Mouse (Mus musculus) liver, embryonic 14.5 days (tissue): Measurements from ENCODE around the gene 9230102O04Rik. TPM values are rescaled to one million over a fixed set of nuclear protein-coding genes. Genes with fewer than 3 reads are reported as not detected.
A peak's percentile ranks its signal among the peaks of the same experiment; 100 is the strongest.

ENCODE experiments used
- ATAC-seq: fragments of 200-750 bp; cut with Nextera tagmentation; 2 replicates; pipeline ENCODE4 v1.8.0; 2017; ENCODE audit warnings: moderate number of reproducible peaks, mild to moderate bottlenecking, moderate library complexity; ENCODE audit not compliant: insufficient read depth
- DNase-seq, 3 experiments: peaks; one replicate each; pipeline ENCODE4 v3.0.0-alpha.2; 2012 to 2013; ENCODE audit warnings: low read depth in 3 of 3, low spot score in 3 of 3
- H3K27ac ChIP-seq: fragments of 300-500 bp; sonication (generic); 2 replicates; pipeline ENCODE4 v1.5.1; 2014; ENCODE audit warnings: moderate library complexity, mild to moderate bottlenecking, control low read depth, inconsistent platforms
- H3K27me3 ChIP-seq: fragments of 300-500 bp; sonication (generic); 2 replicates; pipeline ENCODE4 v1.6.1; 2014; ENCODE audit warnings: mild to moderate bottlenecking, low read length, moderate library complexity; ENCODE audit not compliant: control insufficient read depth, insufficient read depth
- H3K36me3 ChIP-seq: fragments of 300-500 bp; sonication (generic); replicated peaks from 2 replicates; pipeline ENCODE4 v1.6.1; 2014; ENCODE audit warnings: low read depth; ENCODE audit not compliant: control insufficient read depth, insufficient read depth
- H3K4me1 ChIP-seq, 2 experiments: fragments of 200-500 bp in 1 of 2; fragments of 300-500 bp in 1 of 2; sonication (generic) in 1 of 2; replicated peaks; 2 replicates each; pipeline ENCODE4 v1.6.1; 2012 to 2014; ENCODE audit warnings: antibody characterized with exemption in 1 of 2, inconsistent platforms in 1 of 2, low read length in 1 of 2; ENCODE audit not compliant: control insufficient read depth in 2 of 2, insufficient read depth in 2 of 2
- H3K4me2 ChIP-seq: fragments of 300-500 bp; sonication (generic); 2 replicates; pipeline ENCODE4 v1.6.1; 2014; ENCODE audit warnings: low read depth, mild to moderate bottlenecking, control low read depth, moderate library complexity
- H3K4me3 ChIP-seq, 2 experiments: fragments of 200-500 bp in 1 of 2; fragments of 300-500 bp in 1 of 2; sonication (generic) in 1 of 2; 2 replicates each; pipeline ENCODE4 v1.5.1; 2012 to 2014; ENCODE audit warnings: low read depth in 2 of 2, low read length in 2 of 2, mild to moderate bottlenecking in 2 of 2, control low read depth in 1 of 2, inconsistent platforms in 1 of 2, moderate library complexity in 1 of 2; ENCODE audit not compliant: insufficient read depth in 1 of 2
- H3K9ac ChIP-seq: fragments of 300-500 bp; sonication (generic); replicated peaks from 2 replicates; pipeline ENCODE4 v1.6.1; 2014; ENCODE audit warnings: mild to moderate bottlenecking, control low read depth, moderate library complexity
- H3K9me3 ChIP-seq: fragments of 300-500 bp; sonication (generic); 2 replicates; pipeline ENCODE4 v1.6.1; 2016; ENCODE audit warnings: low read length, mixed read lengths; ENCODE audit not compliant: control insufficient read depth
- CTCF ChIP-seq: IDR thresholded peaks from 2 replicates; pipeline ENCODE4 v1.5.1; 2016; ENCODE audit warnings: antibody characterized with exemption, low read depth, control low read depth
- EP300 ChIP-seq: IDR thresholded peaks from 2 replicates; pipeline ENCODE4 v1.6.1; 2016; ENCODE audit warnings: antibody characterized with exemption, low read depth
- WGBS: fragments of 180-500 bp; shearing (Covaris S2); extraction: QIAGEN DNeasy Blood & Tissue Kit; methylation state at CpG from one replicate; pipeline ENCODE4 v1.1.7; 2014; ENCODE audit not compliant: insufficient replicate concordance; 5-methylcytosine and 5-hydroxymethylcytosine counted together
- polyA plus RNA-seq, 2 experiments: library from polyadenylated mRNA; depleted of rRNA in 1 of 2; stranded (reverse) in 1 of 2; unstranded in 1 of 2; fragments of >200 nt; fragmentation: Nextera tagmentation in 1 of 2; extraction: Ambion mirVana in 1 of 2; gene quantifications; 2 replicates each; pipeline versions ENCODE4 v1.2.1 to v1.2.3; 2012 to 2014

9230102O04Rik gene
- polyA plus RNA-seq, 2 experiments, result not detected

DNA sequence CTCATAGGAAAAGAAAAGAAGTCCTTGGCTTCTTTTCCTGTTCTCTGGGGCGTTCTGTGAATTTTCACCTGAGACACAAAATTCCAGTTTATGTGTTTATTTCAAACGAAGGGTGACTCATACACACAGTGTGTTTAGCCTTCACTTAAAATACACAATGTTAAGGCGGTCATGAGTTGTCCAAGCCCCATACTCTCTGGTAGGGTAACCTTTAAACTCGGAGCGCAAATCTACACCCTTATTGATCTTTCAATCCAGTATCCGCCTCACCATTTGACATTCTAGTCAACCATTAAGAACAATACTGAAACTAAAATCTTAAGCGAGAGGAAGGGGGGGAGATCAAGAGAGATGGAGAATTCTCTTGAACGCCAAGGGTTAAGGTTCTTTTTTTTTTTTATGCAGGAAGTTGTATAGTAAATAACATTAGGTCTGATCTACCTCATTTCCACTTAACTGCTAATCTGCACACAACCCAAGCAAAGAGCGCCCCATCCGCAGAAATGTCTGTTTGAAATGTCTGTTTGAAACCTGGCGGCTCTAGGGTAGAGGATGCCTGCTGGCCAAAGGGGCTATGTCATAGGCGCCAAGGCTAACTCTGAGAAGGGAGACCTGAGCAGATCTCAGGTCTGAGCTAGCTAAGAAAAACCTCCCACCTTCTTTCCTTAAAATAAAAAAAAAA, 13.5 kb downstream of the 9230102O04Rik start:
- H3K4me2 ChIP-seq, result peak overlapping the region; percentile 77
- H3K4me1 ChIP-seq, result peaks cover 0 to 2% of the 10 kb centered on the region in 2 experiments; a peak in 2 of 4 replicates
- H3K36me3 ChIP-seq, result no peaks in the 10 kb centered on the region
- H3K27ac ChIP-seq, result no peak overlapping the region
- H3K9ac ChIP-seq, result no peak overlapping the region
- DNase-seq, result no peak
- ATAC-seq, result no peak
- no peaks in the 10 kb centered on the region for H3K9me3 ChIP-seq
- H3K27me3 ChIP-seq, result peaks cover 79% of the 10 kb centered on the region
- 43% methylated on average over 12 of the region's 12 CpGs for WGBS
- TF ChIP-seq EP300 (no peak), CTCF (no peak)
- H3K4me3 ChIP-seq, result no peak overlapping the region; a peak in 1 of 4 replicates

DNA sequence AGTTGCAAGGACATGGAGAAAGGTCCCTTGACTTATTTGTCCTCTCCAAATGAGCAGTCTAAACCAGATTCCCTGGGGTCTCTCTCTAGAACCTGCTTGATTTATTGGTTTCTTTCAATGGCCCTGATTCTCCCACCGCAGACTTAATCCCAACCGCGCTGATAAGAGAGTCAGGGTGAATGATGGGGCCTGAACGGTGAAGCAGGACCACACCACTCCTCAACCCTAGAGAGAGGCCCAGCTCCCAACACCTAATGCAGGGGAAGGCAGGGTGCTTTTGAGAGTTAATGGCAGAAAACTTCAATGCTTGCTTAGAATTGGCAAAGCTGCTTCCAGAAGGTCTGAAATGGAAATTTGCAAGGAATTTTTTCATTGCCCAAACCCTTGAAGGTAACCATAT, 14.1 kb downstream of the 9230102O04Rik start:
- no peak for TF ChIP-seq EP300
- peaks cover 0 to 2% of the 10 kb centered on the region in 2 experiments; a peak in 2 of 4 replicates for H3K4me1 ChIP-seq
- no peak for ATAC-seq
- H3K4me2 ChIP-seq, result no peak overlapping the region
- H3K36me3 ChIP-seq, result no peaks in the 10 kb centered on the region
- H3K27ac ChIP-seq, result no peak overlapping the region
- no peak for DNase-seq
- H3K4me3 ChIP-seq, result no peak overlapping the region
- H3K9ac ChIP-seq, result no peak overlapping the region
- 37% methylated on average over 4 of the region's 4 CpGs for WGBS
- H3K27me3 ChIP-seq, result peaks cover 73% of the 10 kb centered on the region
- no peaks in the 10 kb centered on the region for H3K9me3 ChIP-seq

DNA sequence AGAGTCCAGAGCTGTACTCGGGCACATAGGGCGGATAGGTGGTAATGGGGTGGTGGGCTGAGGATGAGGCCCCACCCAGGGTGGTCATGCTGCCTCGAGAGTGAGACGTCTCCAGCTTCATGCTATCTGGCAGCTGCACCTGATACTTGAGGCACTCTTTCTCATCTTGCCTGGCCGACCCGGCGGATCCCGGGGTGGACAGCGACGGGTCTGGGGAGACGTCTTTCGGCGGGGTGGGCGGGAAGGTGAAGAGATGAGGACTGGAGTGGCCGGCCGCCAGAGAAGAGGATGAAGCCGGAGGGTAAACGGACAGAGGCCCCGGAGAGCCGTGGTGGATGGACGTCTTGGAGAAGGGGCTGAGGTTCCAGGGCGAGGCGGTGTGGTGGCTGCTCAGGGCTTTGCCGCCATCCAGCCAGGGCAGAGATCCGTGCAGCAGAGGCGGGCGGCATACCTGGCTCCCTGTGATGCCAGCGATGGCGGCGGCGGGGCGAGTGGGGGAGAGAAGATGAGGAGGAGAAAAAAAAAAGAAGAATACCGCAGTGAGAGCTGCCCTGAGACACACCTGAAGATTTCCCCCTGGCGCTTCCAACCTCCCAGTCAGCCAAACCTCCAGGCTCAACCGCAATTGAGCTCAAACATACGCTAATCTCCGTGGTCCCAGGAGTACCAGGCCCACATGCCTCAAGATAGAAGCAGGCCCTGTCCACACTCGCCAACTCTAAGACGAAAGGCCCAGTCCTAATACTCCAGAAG, 14.7 kb downstream of the 9230102O04Rik start:
- H3K4me2 ChIP-seq, result no peak overlapping the region
- no peak overlapping the region for H3K4me3 ChIP-seq
- no peak overlapping the region for H3K9ac ChIP-seq
- no peak overlapping the region for H3K27ac ChIP-seq
- no peak for TF ChIP-seq EP300
- no peak for TF ChIP-seq CTCF
- no peak for ATAC-seq
- H3K4me1 ChIP-seq, result peaks cover 0 to 2% of the 10 kb centered on the region in 2 experiments; a peak in 2 of 4 replicates
- H3K9me3 ChIP-seq, result no peaks in the 10 kb centered on the region
- peaks cover 67% of the 10 kb centered on the region for H3K27me3 ChIP-seq
- no peaks in the 10 kb centered on the region for H3K36me3 ChIP-seq
- no peak for DNase-seq
- WGBS, result 41% methylated on average over 37 of the region's 39 CpGs

DNA sequence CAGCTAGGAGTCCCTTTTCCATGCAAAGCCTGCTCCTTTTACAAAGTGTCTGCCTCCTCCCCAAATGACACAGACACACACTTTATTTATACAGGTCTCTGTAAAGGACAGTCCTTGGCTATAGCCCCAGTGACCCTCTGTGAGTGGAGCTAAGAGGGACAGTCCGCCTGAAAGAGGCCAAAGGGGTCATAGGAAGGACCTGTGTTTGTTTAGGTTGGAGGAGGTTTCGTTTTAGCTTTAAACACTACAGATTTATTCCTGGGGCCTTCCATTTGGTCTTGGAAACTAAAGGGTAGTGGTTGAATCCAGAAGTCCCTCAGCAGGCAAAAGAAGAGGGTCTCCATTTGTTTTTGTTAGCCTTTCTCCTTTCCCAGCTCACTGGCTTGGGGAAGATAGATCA, 15.6 kb downstream of the 9230102O04Rik start:
- no peak for ATAC-seq
- 54% methylated on average over 2 of the region's 2 CpGs for WGBS

DNA sequence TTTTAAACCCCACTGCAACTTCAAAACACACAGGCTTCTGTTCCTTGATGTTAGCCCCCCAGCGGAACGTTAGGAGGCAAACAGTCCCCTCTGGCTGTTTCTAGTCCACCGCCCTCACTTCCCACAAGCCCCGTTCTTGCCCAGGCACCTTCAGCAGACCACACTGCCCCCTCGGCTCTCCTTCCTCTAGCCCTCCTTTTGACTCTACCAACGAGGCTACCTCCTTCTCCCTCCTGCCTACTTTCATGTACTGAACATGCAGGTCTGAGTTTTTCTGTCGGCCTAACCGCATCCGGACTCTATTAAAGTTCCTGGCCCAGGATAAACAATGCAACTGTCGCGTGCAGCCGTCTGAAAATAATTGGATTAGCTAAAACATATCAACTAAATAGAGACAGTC, 16.7 kb downstream of the 9230102O04Rik start:
- Histone ChIP-seq H3K9me3 (no peaks in the 10 kb centered on the region), H3K4me3 (no peak overlapping the region), H3K27ac (no peak overlapping the region), H3K36me3 (no peaks in the 10 kb centered on the region), H3K4me1 (peaks cover 0 to 2% of the 10 kb centered on the region in 2 experiments; a peak in 2 of 4 replicates), H3K4me2 (no peak overlapping the region), H3K27me3 (peaks cover 47% of the 10 kb centered on the region), H3K9ac (no peak overlapping the region)
- no peak for DNase-seq
- no peak for ATAC-seq
- WGBS, result 10% methylated on average over 12 of the region's 12 CpGs
- TF ChIP-seq CTCF (no peak), EP300 (no peak)

More for the DNA sequence above, 15.6 kb downstream of the 9230102O04Rik start:
- TF ChIP-seq EP300 (no peak), CTCF (no peak)
- Histone ChIP-seq H3K4me1 (peaks cover 0 to 2% of the 10 kb centered on the region in 2 experiments; a peak in 2 of 4 replicates), H3K4me2 (no peak overlapping the region), H3K36me3 (no peaks in the 10 kb centered on the region), H3K4me3 (no peak overlapping the region), H3K9ac (no peak overlapping the region), H3K9me3 (no peaks in the 10 kb centered on the region), H3K27ac (no peak overlapping the region), H3K27me3 (peaks cover 58% of the 10 kb centered on the region)
- no peak for DNase-seq
